Mouse (Mus musculus): ENCODE results near the gene Acvrl1. TPM values are rescaled to one million over a fixed set of nuclear protein-coding genes. Genes with fewer than 3 reads are reported as not detected.

Gene Acvrl1
- polyA plus RNA-seq, 1 experiment from 2014 or later, result 2.6 TPM

GRCm38 (mm10) chr15:101165658-101166437 lies 37.5 kb downstream of the Acvrl1 start:
- H3K9ac ChIP-seq (replicated peaks), result no peak overlapping the region
- no peak overlapping the region for H3K4me2 ChIP-seq (ENCODE audit: low read depth, low read length)
- peaks cover 5% of the 10 kb centered on the region for H3K4me1 ChIP-seq (ENCODE audit: insufficient read depth)
- no peaks in the 10 kb centered on the region for H3K36me3 ChIP-seq (replicated peaks; ENCODE audit: insufficient read depth, low read length)
- no peaks in the 10 kb centered on the region for H3K9me3 ChIP-seq (ENCODE audit: low read length)
- ATAC-seq, result no peak
- WGBS (ENCODE audit: insufficient replicate concordance), result 48% methylated on average over 16 of the region's 16 CpGs
- no peak for TF ChIP-seq EP300 (IDR thresholded peaks at IDR 0.05; ENCODE audit: low read depth)
- TF ChIP-seq CTCF (IDR thresholded peaks at IDR 0.05; ENCODE audit: low read depth), result no peak
- H3K27ac ChIP-seq (ENCODE audit: low read depth), result no peak overlapping the region
- H3K4me3 ChIP-seq (ENCODE audit: low read depth, low read length), result no peak overlapping the region
- no peak for DNase-seq
- no peaks in the 10 kb centered on the region for H3K27me3 ChIP-seq (ENCODE audit: insufficient read depth, low read length)

GRCm38 (mm10) chr15:101167553-101167952 lies 39.2 kb downstream of the Acvrl1 start:
- no peak overlapping the region for H3K4me3 ChIP-seq (ENCODE audit: low read depth, low read length)
- H3K4me1 ChIP-seq (ENCODE audit: insufficient read depth), result peaks cover 10% of the 10 kb centered on the region
- TF ChIP-seq EP300 (IDR thresholded peaks at IDR 0.05; ENCODE audit: low read depth) (no peak), CTCF (IDR thresholded peaks at IDR 0.05; ENCODE audit: low read depth) (no peak)
- ATAC-seq (no peak), DNase-seq (no peak)
- no peak overlapping the region for H3K27ac ChIP-seq (ENCODE audit: low read depth)
- no peaks in the 10 kb centered on the region for H3K36me3 ChIP-seq (replicated peaks; ENCODE audit: insufficient read depth, low read length)
- H3K4me2 ChIP-seq (ENCODE audit: low read depth, low read length), result no peak overlapping the region
- H3K9me3 ChIP-seq (ENCODE audit: low read length), result no peaks in the 10 kb centered on the region
- no peak overlapping the region for H3K9ac ChIP-seq (replicated peaks)
- H3K27me3 ChIP-seq (ENCODE audit: insufficient read depth, low read length), result no peaks in the 10 kb centered on the region
- WGBS (ENCODE audit: insufficient replicate concordance), result 76% methylated on average over 11 of the region's 11 CpGs

- peaks cover 19% of the 10 kb centered on the region for H3K4me1 ChIP-seq (ENCODE audit: insufficient read depth)
- no peaks in the 10 kb centered on the region for H3K27me3 ChIP-seq (ENCODE audit: insufficient read depth, low read length)
- H3K4me2 ChIP-seq (ENCODE audit: low read depth, low read length), result no peak overlapping the region
- TF ChIP-seq EP300 (IDR thresholded peaks at IDR 0.05; ENCODE audit: low read depth) (no peak), CTCF (IDR thresholded peaks at IDR 0.05; ENCODE audit: low read depth) (no peak)
- no peaks in the 10 kb centered on the region for H3K36me3 ChIP-seq (replicated peaks; ENCODE audit: insufficient read depth, low read length)
- H3K9ac ChIP-seq (replicated peaks), result no peak overlapping the region
- H3K27ac ChIP-seq (ENCODE audit: low read depth), result no peak overlapping the region
- H3K9me3 ChIP-seq (ENCODE audit: low read length), result no peaks in the 10 kb centered on the region
- no peak overlapping the region for H3K4me3 ChIP-seq (ENCODE audit: low read depth, low read length)
- 71% methylated on average over 5 of the region's 5 CpGs for WGBS (ENCODE audit: insufficient replicate concordance)
- DNase-seq, result no peak
- ATAC-seq, result no peak
Observed at GRCm38 (mm10) chr15:101169910-101170309, 41.6 kb downstream of the Acvrl1 start.

GRCm38 (mm10) chr15:101170413-101170980 lies 42.2 kb downstream of the Acvrl1 start:
- WGBS (ENCODE audit: insufficient replicate concordance), result 66% methylated on average over 10 of the region's 10 CpGs
- no peak overlapping the region for H3K4me2 ChIP-seq (ENCODE audit: low read depth, low read length)

GRCm38 (mm10) chr15:101171272-101171671 lies 43.0 kb downstream of the Acvrl1 start:
- Histone ChIP-seq H3K27me3 (ENCODE audit: insufficient read depth, low read length) (no peaks in the 10 kb centered on the region), H3K4me1 (ENCODE audit: insufficient read depth) (peaks cover 21% of the 10 kb centered on the region), H3K4me3 (ENCODE audit: low read depth, low read length) (no peak overlapping the region), H3K27ac (ENCODE audit: low read depth) (no peak overlapping the region), H3K36me3 (replicated peaks; ENCODE audit: insufficient read depth, low read length) (no peaks in the 10 kb centered on the region), H3K9ac (replicated peaks) (no peak overlapping the region), H3K9me3 (ENCODE audit: low read length) (no peaks in the 10 kb centered on the region), H3K4me2 (ENCODE audit: low read depth, low read length) (no peak overlapping the region)
- DNase-seq (no peak), ATAC-seq (no peak)
- 69% methylated on average over 4 of the region's 4 CpGs for WGBS (ENCODE audit: insufficient replicate concordance)
- TF ChIP-seq CTCF (IDR thresholded peaks at IDR 0.05; ENCODE audit: low read depth), result no peak
- TF ChIP-seq EP300 (IDR thresholded peaks at IDR 0.05; ENCODE audit: low read depth), result no peak

More at GRCm38 (mm10) chr15:101170413-101170980, 42.2 kb downstream of the Acvrl1 start:
- DNase-seq (no peak), ATAC-seq (no peak)
- no peak overlapping the region for H3K27ac ChIP-seq (ENCODE audit: low read depth)
- no peaks in the 10 kb centered on the region for H3K9me3 ChIP-seq (ENCODE audit: low read length)
- peaks cover 23% of the 10 kb centered on the region for H3K4me1 ChIP-seq (ENCODE audit: insufficient read depth)
- H3K27me3 ChIP-seq (ENCODE audit: insufficient read depth, low read length), result no peaks in the 10 kb centered on the region
- H3K4me3 ChIP-seq (ENCODE audit: low read depth, low read length), result no peak overlapping the region
- no peaks in the 10 kb centered on the region for H3K36me3 ChIP-seq (replicated peaks; ENCODE audit: insufficient read depth, low read length)
- no peak overlapping the region for H3K9ac ChIP-seq (replicated peaks)
- TF ChIP-seq CTCF (IDR thresholded peaks at IDR 0.05; ENCODE audit: low read depth), result no peak
- no peak for TF ChIP-seq EP300 (IDR thresholded peaks at IDR 0.05; ENCODE audit: low read depth)

GRCm38 (mm10) chr15:101172016-101172415 lies 43.7 kb downstream of the Acvrl1 start:
- no peak overlapping the region for H3K4me3 ChIP-seq (ENCODE audit: low read depth, low read length)
- H3K4me2 ChIP-seq (ENCODE audit: low read depth, low read length), result no peak overlapping the region
- no peaks in the 10 kb centered on the region for H3K9me3 ChIP-seq (ENCODE audit: low read length)
- H3K9ac ChIP-seq (replicated peaks), result no peak overlapping the region
- no peak for ATAC-seq
- peaks cover 29% of the 10 kb centered on the region for H3K4me1 ChIP-seq (ENCODE audit: insufficient read depth)
- no peaks in the 10 kb centered on the region for H3K36me3 ChIP-seq (replicated peaks; ENCODE audit: insufficient read depth, low read length)
- DNase-seq, result no peak
- no peak for TF ChIP-seq CTCF (IDR thresholded peaks at IDR 0.05; ENCODE audit: low read depth)
- no peak for TF ChIP-seq EP300 (IDR thresholded peaks at IDR 0.05; ENCODE audit: low read depth)
- H3K27ac ChIP-seq (ENCODE audit: low read depth), result no peak overlapping the region
- WGBS (ENCODE audit: insufficient replicate concordance), result 86% methylated on average over 2 of the region's 2 CpGs
- H3K27me3 ChIP-seq (ENCODE audit: insufficient read depth, low read length), result no peaks in the 10 kb centered on the region
